Mouse (Mus musculus): ENCODE results near the gene Mlec. TPM values are rescaled to one million over a fixed set of nuclear protein-coding genes. Genes with fewer than 3 reads are reported as not detected.

Gene Mlec
- polyA plus RNA-seq, 1 experiment, result 112 TPM

GRCm38 (mm10) chr5:115132465-115132864, 25.5 kb downstream of the Mlec start:
- TF ChIP-seq E2F4 (IDR thresholded peaks at IDR 0.05; ENCODE audit: insufficient read depth), result no peak
- TF ChIP-seq MAX (IDR thresholded peaks at IDR 0.05; ENCODE audit: low read depth), result no peak
- no peak for TF ChIP-seq TCF12 (IDR thresholded peaks at IDR 0.05; ENCODE audit: insufficient read depth, poor library complexity, severe bottlenecking)
- TF ChIP-seq TCF3 (IDR thresholded peaks at IDR 0.05; ENCODE audit: insufficient read length, low read depth), result no peak
- no peak for TF ChIP-seq SRF (IDR thresholded peaks at IDR 0.05; ENCODE audit: control insufficient read depth, insufficient read length, low read depth)
- no peak for TF ChIP-seq POLR2AphosphoS2 (IDR thresholded peaks at IDR 0.05; ENCODE audit: insufficient read length, low read depth)
- Histone ChIP-seq H3ac (ENCODE audit: control insufficient read depth, insufficient read length) (no peak overlapping the region), H3K4me3 (no peak overlapping the region), H3K36me3 (ENCODE audit: control insufficient read depth, insufficient read depth) (peaks cover 12% of the 10 kb centered on the region), H3K4me2 (ENCODE audit: low read depth) (no peak overlapping the region), H3K79me2 (ENCODE audit: control insufficient read depth, insufficient read depth) (peaks cover 16% of the 10 kb centered on the region), H3K27me3 (ENCODE audit: control insufficient read depth, insufficient read depth, insufficient read length) (no peaks in the 10 kb centered on the region)

GRCm38 (mm10) chr5:115129328-115129727, 28.7 kb downstream of the Mlec start:
- H3K79me2 ChIP-seq (ENCODE audit: control insufficient read depth, insufficient read depth), result peaks cover 16% of the 10 kb centered on the region
- H3K36me3 ChIP-seq (ENCODE audit: control insufficient read depth, insufficient read depth), result peaks cover 16% of the 10 kb centered on the region
- H3ac ChIP-seq (ENCODE audit: control insufficient read depth, insufficient read length), result no peak overlapping the region
- no peak overlapping the region for H3K4me2 ChIP-seq (ENCODE audit: low read depth)
- H3K27me3 ChIP-seq (ENCODE audit: control insufficient read depth, insufficient read depth, insufficient read length), result no peaks in the 10 kb centered on the region
- TF ChIP-seq TCF3 (IDR thresholded peaks at IDR 0.05; ENCODE audit: insufficient read length, low read depth), result no peak
- TF ChIP-seq MYOG (IDR thresholded peaks at IDR 0.05; ENCODE audit: control insufficient read depth in 1 of 3, insufficient read depth in 1 of 3, insufficient read length in 2 of 3, low read depth in 2 of 3), result no peak
- TF ChIP-seq E2F4 (IDR thresholded peaks at IDR 0.05; ENCODE audit: insufficient read depth), result no peak
- no peak for TF ChIP-seq CEBPB (IDR thresholded peaks at IDR 0.05; ENCODE audit: insufficient read depth, poor library complexity, severe bottlenecking)
- TF ChIP-seq POLR2A (IDR thresholded peaks at IDR 0.05; ENCODE audit: insufficient read length, low read depth), result no peak
- no peak overlapping the region for H3K4me3 ChIP-seq

- H3K79me2 ChIP-seq (ENCODE audit: control insufficient read depth, insufficient read depth), result no peaks in the 10 kb centered on the region
- H3K27me3 ChIP-seq (ENCODE audit: control insufficient read depth, insufficient read depth, insufficient read length), result no peaks in the 10 kb centered on the region
- no peak overlapping the region for H3K4me2 ChIP-seq (ENCODE audit: low read depth)
- TF ChIP-seq MAX (IDR thresholded peaks at IDR 0.05; ENCODE audit: low read depth), result no peak
- no peak for TF ChIP-seq USF1 (IDR thresholded peaks at IDR 0.05; ENCODE audit: low read depth)
- no peak for TF ChIP-seq POLR2A (IDR thresholded peaks at IDR 0.05; ENCODE audit: insufficient read length, low read depth)
- TF ChIP-seq E2F4 (IDR thresholded peaks at IDR 0.05; ENCODE audit: insufficient read depth), result no peak
- no peak for TF ChIP-seq REST (IDR thresholded peaks at IDR 0.05; ENCODE audit: insufficient read depth, insufficient read length)
- no peak overlapping the region for H3K4me3 ChIP-seq
- H3ac ChIP-seq (ENCODE audit: control insufficient read depth, insufficient read length), result no peak overlapping the region
- peaks cover 17% of the 10 kb centered on the region for H3K36me3 ChIP-seq (ENCODE audit: control insufficient read depth, insufficient read depth)
Measured at GRCm38 (mm10) chr5:115127421-115128179, 30.4 kb downstream of the Mlec start.

GRCm38 (mm10) chr5:115126578-115127312, 31.2 kb downstream of the Mlec start:
- peaks cover 21% of the 10 kb centered on the region for H3K36me3 ChIP-seq (ENCODE audit: control insufficient read depth, insufficient read depth)
- H3K4me3 ChIP-seq, result no peak overlapping the region
- no peak overlapping the region for H3ac ChIP-seq (ENCODE audit: control insufficient read depth, insufficient read length)
- H3K4me2 ChIP-seq (ENCODE audit: low read depth), result no peak overlapping the region
- TF ChIP-seq MAX (IDR thresholded peaks at IDR 0.05; ENCODE audit: low read depth), result no peak
- TF ChIP-seq SRF (IDR thresholded peaks at IDR 0.05; ENCODE audit: control insufficient read depth, insufficient read length, low read depth), result no peak
- TF ChIP-seq MYOD1 (IDR thresholded peaks at IDR 0.05; ENCODE audit: control insufficient read depth in 1 of 3, insufficient read length in 2 of 3, low read depth in 2 of 3), result no peak
- no peak for TF ChIP-seq TCF3 (IDR thresholded peaks at IDR 0.05; ENCODE audit: insufficient read length, low read depth)
- no peak for TF ChIP-seq REST (IDR thresholded peaks at IDR 0.05; ENCODE audit: insufficient read depth, insufficient read length)
- no peak for TF ChIP-seq POLR2AphosphoS2 (IDR thresholded peaks at IDR 0.05; ENCODE audit: insufficient read length, low read depth)
- TF ChIP-seq POLR2A (IDR thresholded peaks at IDR 0.05; ENCODE audit: insufficient read length, low read depth), result no peak
- no peak for TF ChIP-seq E2F4 (IDR thresholded peaks at IDR 0.05; ENCODE audit: insufficient read depth)
- TF ChIP-seq MYOG (IDR thresholded peaks at IDR 0.05; ENCODE audit: control insufficient read depth in 1 of 3, insufficient read depth in 1 of 3, insufficient read length in 2 of 3, low read depth in 2 of 3), result no peak
- no peak for TF ChIP-seq TCF12 (IDR thresholded peaks at IDR 0.05; ENCODE audit: insufficient read depth, poor library complexity, severe bottlenecking)
- no peak for TF ChIP-seq USF1 (IDR thresholded peaks at IDR 0.05; ENCODE audit: low read depth)
- TF ChIP-seq CEBPB (IDR thresholded peaks at IDR 0.05; ENCODE audit: insufficient read depth, poor library complexity, severe bottlenecking), result no peak
- H3K79me2 ChIP-seq (ENCODE audit: control insufficient read depth, insufficient read depth), result no peaks in the 10 kb centered on the region
- H3K27me3 ChIP-seq (ENCODE audit: control insufficient read depth, insufficient read depth, insufficient read length), result no peaks in the 10 kb centered on the region

GRCm38 (mm10) chr5:115125211-115125871, 32.6 kb downstream of the Mlec start:
- Histone ChIP-seq H3K4me3 (no peak overlapping the region), H3K79me2 (ENCODE audit: control insufficient read depth, insufficient read depth) (no peaks in the 10 kb centered on the region), H3K36me3 (ENCODE audit: control insufficient read depth, insufficient read depth) (peaks cover 21% of the 10 kb centered on the region), H3K27me3 (ENCODE audit: control insufficient read depth, insufficient read depth, insufficient read length) (no peaks in the 10 kb centered on the region), H3ac (ENCODE audit: control insufficient read depth, insufficient read length) (no peak overlapping the region), H3K4me2 (ENCODE audit: low read depth) (no peak overlapping the region)
- peak in 1 of 3 experiments; percentile 38 for TF ChIP-seq MYOD1 (IDR thresholded peaks at IDR 0.05; ENCODE audit: control insufficient read depth in 1 of 3, insufficient read length in 2 of 3, low read depth in 2 of 3)
- no peak for TF ChIP-seq MYOG (IDR thresholded peaks at IDR 0.05; ENCODE audit: control insufficient read depth in 1 of 3, insufficient read depth in 1 of 3, insufficient read length in 2 of 3, low read depth in 2 of 3)

All from myocyte (in vitro differentiated cells).